In genomic region chr5:35727447-35727846, GRCm38 (mm10) we compare ENCODE assay signal across 11 mouse cellular contexts. TPM values are rescaled to one million over a fixed set of nuclear protein-coding genes. Genes with fewer than 3 reads are reported as not detected.
DNase-seq lines count a peak whose midpoint lies in the region; ATAC-seq and TF ChIP-seq lines count a peak whose summit lies in the region.
"Had no signal": no experiment of that assay in that cellular context is flagged by ENCODE, and none has a peak within 500 bp of the region (broad histone marks: within the 10 kb centered on the region; RNA-seq: fewer than 3 reads in every experiment).

No protein-coding gene starts in this region.

- H3K27ac ChIP-seq in heart, embryonic 11.5 days (ENCODE audit: low read depth, low read length) = no peak overlapping the region
- no peak overlapping the region for H3K27ac ChIP-seq in left cerebral cortex, adult 2 months
- no peak overlapping the region for H3K27ac ChIP-seq in heart, postnatal 0 days (ENCODE audit: low read depth)
- no peak overlapping the region for H3K27ac ChIP-seq in lung, embryonic 15.5 days
- H3K27ac ChIP-seq in forebrain, postnatal 0 days (ENCODE audit: low read depth, low read length) = no peak overlapping the region
- H3K27ac ChIP-seq: neural tube, embryonic 12.5 days had no signal

- TF ChIP-seq EP300 in heart, postnatal 0 days (IDR thresholded peaks at IDR 0.05; ENCODE audit: low read depth) = no peak

- no peaks in the 10 kb centered on the region for H3K9me3 ChIP-seq in heart, embryonic 11.5 days (replicated peaks; ENCODE audit: control insufficient read depth, low read length)
- no peaks in the 10 kb centered on the region for H3K9me3 ChIP-seq in heart, postnatal 0 days (replicated peaks; ENCODE audit: control insufficient read depth, low read length)
- H3K9me3 ChIP-seq in lung, embryonic 15.5 days = no peaks in the 10 kb centered on the region
- H3K9me3 ChIP-seq in forebrain, postnatal 0 days (ENCODE audit: low read length) = no peaks in the 10 kb centered on the region
- H3K9me3 ChIP-seq: neural tube, embryonic 12.5 days had no signal

- H3K4me1 ChIP-seq in heart, embryonic 11.5 days (ENCODE audit: control insufficient read depth, insufficient read depth, low read length) = peaks cover 16% of the 10 kb centered on the region
- H3K4me1 ChIP-seq in heart, postnatal 0 days (ENCODE audit: control insufficient read depth, insufficient read depth) = peaks cover 15% of the 10 kb centered on the region; the same call in 1 of the 2 replicates
- peaks cover 14% of the 10 kb centered on the region for H3K4me1 ChIP-seq in lung, embryonic 15.5 days
- H3K4me1 ChIP-seq in forebrain, postnatal 0 days (ENCODE audit: insufficient read depth) = no peaks in the 10 kb centered on the region
- H3K4me1 ChIP-seq: neural tube, embryonic 12.5 days had no signal

- H3K36me3 ChIP-seq in heart, embryonic 11.5 days (ENCODE audit: control insufficient read depth, insufficient read depth, low read length) = no peaks in the 10 kb centered on the region
- no peaks in the 10 kb centered on the region for H3K36me3 ChIP-seq in heart, postnatal 0 days (replicated peaks; ENCODE audit: control insufficient read depth, insufficient read depth, low read length)
- no peaks in the 10 kb centered on the region for H3K36me3 ChIP-seq in lung, embryonic 15.5 days
- no peaks in the 10 kb centered on the region for H3K36me3 ChIP-seq in forebrain, postnatal 0 days (ENCODE audit: insufficient read depth)
- H3K36me3 ChIP-seq: neural tube, embryonic 12.5 days had no signal

- H3K9ac ChIP-seq in heart, embryonic 11.5 days (ENCODE audit: low read depth, low read length) = no peak overlapping the region
- H3K9ac ChIP-seq in heart, postnatal 0 days (replicated peaks; ENCODE audit: low read depth, low read length) = no peak overlapping the region
- no peak overlapping the region for H3K9ac ChIP-seq in lung, embryonic 15.5 days
- H3K9ac ChIP-seq in forebrain, postnatal 0 days = no peak overlapping the region
- H3K9ac ChIP-seq: neural tube, embryonic 12.5 days had no signal

- no peaks in the 10 kb centered on the region for H3K27me3 ChIP-seq in heart, embryonic 11.5 days (ENCODE audit: control insufficient read depth, insufficient read depth, low read length)
- no peaks in the 10 kb centered on the region for H3K27me3 ChIP-seq in heart, postnatal 0 days (ENCODE audit: control insufficient read depth, insufficient read depth, low read length)
- no peaks in the 10 kb centered on the region for H3K27me3 ChIP-seq in lung, embryonic 15.5 days
- no peaks in the 10 kb centered on the region for H3K27me3 ChIP-seq in forebrain, postnatal 0 days (ENCODE audit: insufficient read depth, low read length)
- H3K27me3 ChIP-seq: neural tube, embryonic 12.5 days had no signal

- WGBS in heart, embryonic 11.5 days (ENCODE audit: insufficient replicate concordance) = 87% methylated on average over 5 of the region's 5 CpGs
- WGBS in heart, postnatal 0 days = 79% methylated on average over 5 of the region's 5 CpGs
- 85% methylated on average over 5 of the region's 5 CpGs for WGBS in lung, embryonic 15.5 days
- 88% methylated on average over 5 of the region's 5 CpGs for WGBS in forebrain, postnatal 0 days

- H3K4me2 ChIP-seq in heart, embryonic 11.5 days = peak overlapping the region; percentile 50
- peak overlapping the region; percentile 54 for H3K4me2 ChIP-seq in heart, postnatal 0 days (ENCODE audit: low read depth, low read length)
- H3K4me2 ChIP-seq in lung, embryonic 15.5 days = peak overlapping the region; percentile 52
- no peak overlapping the region for H3K4me2 ChIP-seq in forebrain, postnatal 0 days (ENCODE audit: low read depth)

- no peak for ATAC-seq in heart, embryonic 11.5 days (replicated peaks; ENCODE audit: insufficient number of reproducible peaks, low FRiP score, low TSS enrichment)
- ATAC-seq in heart, postnatal 0 days (ENCODE audit: insufficient read depth, low read depth) = no peak
- no peak for ATAC-seq in lung, embryonic 15.5 days (ENCODE audit: borderline replicate concordance, extremely low read depth, low FRiP score, low TSS enrichment)
- no peak for ATAC-seq in forebrain, postnatal 0 days
- ATAC-seq: forebrain, embryonic 14.5 days had no signal

- peak; percentile 29 for TF ChIP-seq CTCF in left cerebral cortex, adult 2 months (IDR thresholded peaks at IDR 0.05)
- peak; percentile 29 for TF ChIP-seq CTCF in heart, postnatal 0 days (IDR thresholded peaks at IDR 0.05; ENCODE audit: low read depth)
- TF ChIP-seq CTCF in forebrain, postnatal 0 days (IDR thresholded peaks at IDR 0.05; ENCODE audit: low read depth) = no peak

- no peak overlapping the region for H3K4me3 ChIP-seq in heart, embryonic 11.5 days (ENCODE audit: low read depth, low read length)
- no peak overlapping the region for H3K4me3 ChIP-seq in left cerebral cortex, adult 2 months
- H3K4me3 ChIP-seq in heart, postnatal 0 days (ENCODE audit: low read depth, low read length) = peak overlapping the region; percentile 36; the same call in 1 of the 2 replicates
- 0 out of 2 replicates have a peak overlapping the region, but pooled peaks have one; percentile 33 for H3K4me3 ChIP-seq in lung, embryonic 15.5 days
- H3K4me3 ChIP-seq in forebrain, postnatal 0 days (ENCODE audit: low read depth, low read length) = no peak overlapping the region
- H3K4me3 ChIP-seq: neural tube, embryonic 12.5 days had no signal

- no peak for DNase-seq in heart, adult 8-10 months (ENCODE audit: low spot score)
- no peak for DNase-seq in left cerebral cortex, adult 2 months (ENCODE audit: extremely low spot score in 1 of 2, low spot score in 2 of 2)
- DNase-seq in left cerebral cortex, adult 18-20 months (ENCODE audit: low spot score in 2 of 2) = no peak
- no peak for DNase-seq in heart, postnatal 0 days (ENCODE audit: low spot score)
- DNase-seq in thymus, postnatal 14 days = no peak
- no peak for DNase-seq in forebrain, postnatal 0 days
- DNase-seq: thymus, postnatal 36 days had no signal

- intact Hi-C loops in left cerebral cortex, adult 2 months (cut with DNase I) = no loop called here

RNA-seq across cellular contexts. Expression of gene Sh3tc1, which starts 12.3 kb away (rescaled TPM):
- 4.7 and 8.4 TPM in 2 replicates for polyA plus RNA-seq in heart, embryonic 11.5 days (2014; fragmentation: Nextera tagmentation; extraction: Ambion mirVana)
- 1 to 10 TPM; 6.5 to 9.1 (median 7.9) TPM for total RNA-seq in heart, adult 8-10 months (2022)
- total RNA-seq in left cerebral cortex, adult 2 months (2021) = 1 to 10 TPM; 2.4 to 4.3 TPM
- total RNA-seq in left cerebral cortex, adult 18-20 months (2021) = 1 to 10 TPM; 2.4 to 2.6 TPM
- 11.4 and 15.2 TPM in 2 replicates for total RNA-seq in heart, postnatal 0 days (2014; rRNA removed; ENCODE audit: low replicate concordance)
- 6.8 and 9.4 TPM in 2 replicates for polyA plus RNA-seq in heart, postnatal 0 days (2015; fragmentation: Nextera tagmentation; extraction: Ambion mirVana)
- polyA plus RNA-seq in lung, embryonic 15.5 days (2015; fragmentation: Nextera tagmentation; extraction: Ambion mirVana) = 11.0 and 11.6 TPM in 2 replicates
- 1.8 and 2.8 TPM in 2 replicates for total RNA-seq in forebrain, postnatal 0 days (2014; rRNA removed)
- 0.99 and 1.2 TPM in 2 replicates for polyA plus RNA-seq in forebrain, postnatal 0 days (2015; fragmentation: Nextera tagmentation; extraction: Ambion mirVana)

RNA-seq across cellular contexts. Expression of gene Ablim2, which starts 30.2 kb away (rescaled TPM):
- polyA plus RNA-seq in heart, embryonic 11.5 days (2014; fragmentation: Nextera tagmentation; extraction: Ambion mirVana) = 1.9 and 2.5 TPM in 2 replicates
- 10 to 100 TPM; 18.5 to 28.5 (median 20.9) TPM for total RNA-seq in heart, adult 8-10 months (2022)
- 100 to 1,000 TPM; 191 to 208 TPM for total RNA-seq in left cerebral cortex, adult 2 months (2021)
- total RNA-seq in left cerebral cortex, adult 18-20 months (2021) = 100 to 1,000 TPM; 168 to 215 TPM
- 10.9 and 22.1 TPM in 2 replicates for total RNA-seq in heart, postnatal 0 days (2014; rRNA removed; ENCODE audit: low replicate concordance)
- polyA plus RNA-seq in heart, postnatal 0 days (2015; fragmentation: Nextera tagmentation; extraction: Ambion mirVana) = 8.3 and 8.8 TPM in 2 replicates
- polyA plus RNA-seq in lung, embryonic 15.5 days (2015; fragmentation: Nextera tagmentation; extraction: Ambion mirVana) = 0.27 and 0.62 TPM in 2 replicates
- total RNA-seq in forebrain, postnatal 0 days (2014; rRNA removed) = 20.6 and 21.8 TPM in 2 replicates
- 13.2 and 18.2 TPM in 2 replicates for polyA plus RNA-seq in forebrain, postnatal 0 days (2015; fragmentation: Nextera tagmentation; extraction: Ambion mirVana)

RNA-seq across cellular contexts. Expression of gene Htra3, which starts 47.9 kb away (rescaled TPM):
- polyA plus RNA-seq in heart, embryonic 11.5 days (2014; fragmentation: Nextera tagmentation; extraction: Ambion mirVana) = 3.7 and 4.1 TPM in 2 replicates
- total RNA-seq in heart, adult 8-10 months (2022) = 10 to 100 TPM; 70.4 to 85.8 (median 82.5) TPM
- total RNA-seq in left cerebral cortex, adult 2 months (2021) = 1 to 10 TPM; 5.9 TPM
- 1 to 10 TPM; 5.0 to 7.4 TPM for total RNA-seq in left cerebral cortex, adult 18-20 months (2021)
- total RNA-seq in heart, postnatal 0 days (2014; rRNA removed; ENCODE audit: low replicate concordance) = 43.3 and 49.5 TPM in 2 replicates
- 17.2 and 19.2 TPM in 2 replicates for polyA plus RNA-seq in heart, postnatal 0 days (2015; fragmentation: Nextera tagmentation; extraction: Ambion mirVana)
- polyA plus RNA-seq in lung, embryonic 15.5 days (2015; fragmentation: Nextera tagmentation; extraction: Ambion mirVana) = 26.0 and 29.2 TPM in 2 replicates
- 11.1 and 13.2 TPM in 2 replicates for total RNA-seq in forebrain, postnatal 0 days (2014; rRNA removed)
- 16.4 and 16.9 TPM in 2 replicates for polyA plus RNA-seq in forebrain, postnatal 0 days (2015; fragmentation: Nextera tagmentation; extraction: Ambion mirVana)

Comparison
In these comparisons a context has a peak if more than half of its experiments do, and no peak if none do; other contexts are left out.
1. H3K4me3 ChIP-seq: peak in heart, postnatal 0 days (single experiment) and lung, embryonic 15.5 days (single experiment); none in heart, embryonic 11.5 days (single experiment), left cerebral cortex, adult 2 months (single experiment) and forebrain, postnatal 0 days (single experiment).